Mouse (Mus musculus) neural tube, embryonic 12.5 days (tissue): ENCODE results near the gene Syngr4. TPM values are rescaled to one million over a fixed set of nuclear protein-coding genes. Genes with fewer than 3 reads are reported as not detected.

Experiments used
- ATAC-seq: fragments of 200-750 bp; cut with Nextera tagmentation; 2 replicates; pipeline ENCODE4 v1.8.0; 2017; ENCODE audit warnings: low read depth, mild to moderate bottlenecking, moderate TSS enrichment, moderate library complexity; ENCODE audit not compliant: low FRiP score
- H3K27ac ChIP-seq: fragments of 300-500 bp; sonication (generic); 2 replicates; pipeline ENCODE4 v1.5.1; 2016
- H3K27me3 ChIP-seq: fragments of 300-500 bp; sonication (generic); replicated peaks from 2 replicates; pipeline ENCODE4 v1.6.1; 2016; ENCODE audit warnings: mild to moderate bottlenecking
- H3K36me3 ChIP-seq: fragments of 300-500 bp; sonication (generic); 2 replicates; pipeline ENCODE4 v1.6.1; 2016; ENCODE audit warnings: mild to moderate bottlenecking
- H3K4me1 ChIP-seq: fragments of 300-500 bp; sonication (generic); 2 replicates; pipeline ENCODE4 v1.6.1; 2016
- H3K4me2 ChIP-seq: fragments of 300-500 bp; sonication (generic); replicated peaks from 2 replicates; pipeline ENCODE4 v1.6.1; 2016; ENCODE audit warnings: mild to moderate bottlenecking
- H3K4me3 ChIP-seq: fragments of 300-500 bp; sonication (generic); 2 replicates; pipeline ENCODE4 v1.5.1; 2016
- H3K9ac ChIP-seq: fragments of 300-500 bp; sonication (generic); 2 replicates; pipeline ENCODE4 v1.6.1; 2016; ENCODE audit warnings: mild to moderate bottlenecking
- H3K9me3 ChIP-seq: fragments of 300-500 bp; sonication (generic); 2 replicates; pipeline ENCODE4 v1.6.1; 2016; ENCODE audit warnings: mild to moderate bottlenecking
- WGBS: fragments of 180-500 bp; shearing (Covaris S2); methylation state at CpG from one replicate; pipeline ENCODE4 v1.1.7; 2016; 5-methylcytosine and 5-hydroxymethylcytosine counted together
- polyA plus RNA-seq: library from polyadenylated mRNA; unstranded; fragments of >200 nt; fragmentation: Nextera tagmentation; extraction: Ambion mirVana; gene quantifications from 2 replicates; pipeline ENCODE4 v1.2.1, GENCODE M21; 2016

The Syngr4 gene
- polyA plus RNA-seq, 1 experiment from 2014 or later: 0.56 TPM

GRCm38 (mm10) chr7:45921950-45922600 lies 25.6 kb upstream of the Syngr4 start:
- no peak overlapping the region for H3K9ac ChIP-seq
- H3K9me3 ChIP-seq: no peaks in the 10 kb centered on the region
- H3K4me1 ChIP-seq: peaks cover 24% of the 10 kb centered on the region
- H3K36me3 ChIP-seq: no peaks in the 10 kb centered on the region
- no peaks in the 10 kb centered on the region for H3K27me3 ChIP-seq
- 85% methylated on average over 12 of the region's 12 CpGs for WGBS
- H3K27ac ChIP-seq: no peak overlapping the region
- no peak for ATAC-seq
- H3K4me2 ChIP-seq: peak overlapping the region; percentile 63; the same call in 1 of the 2 replicates
- no peak overlapping the region for H3K4me3 ChIP-seq

- no peak for ATAC-seq
- H3K9me3 ChIP-seq: no peaks in the 10 kb centered on the region
- H3K4me3 ChIP-seq: peak within 1 kb of the TSS; percentile 11; the same call in 1 of the 2 replicates
- H3K9ac ChIP-seq: no peak within 1 kb of the TSS
- no peak within 1 kb of the TSS for H3K27ac ChIP-seq
- 55% methylated on average over 9 of the region's 9 CpGs for WGBS
- no peaks in the 10 kb centered on the region for H3K27me3 ChIP-seq
- peaks cover 33% of the 10 kb centered on the region for H3K4me1 ChIP-seq
- peak within 1 kb of the TSS; percentile 42 for H3K4me2 ChIP-seq
- no peaks in the 10 kb centered on the region for H3K36me3 ChIP-seq
Observed at GRCm38 (mm10) chr7:45921242-45921621, 24.7 kb upstream of the Syngr4 start, which contains the start of gene Emp3. Gene Emp3, minus strand, starts transcription at chr7:45921404.

DNA sequence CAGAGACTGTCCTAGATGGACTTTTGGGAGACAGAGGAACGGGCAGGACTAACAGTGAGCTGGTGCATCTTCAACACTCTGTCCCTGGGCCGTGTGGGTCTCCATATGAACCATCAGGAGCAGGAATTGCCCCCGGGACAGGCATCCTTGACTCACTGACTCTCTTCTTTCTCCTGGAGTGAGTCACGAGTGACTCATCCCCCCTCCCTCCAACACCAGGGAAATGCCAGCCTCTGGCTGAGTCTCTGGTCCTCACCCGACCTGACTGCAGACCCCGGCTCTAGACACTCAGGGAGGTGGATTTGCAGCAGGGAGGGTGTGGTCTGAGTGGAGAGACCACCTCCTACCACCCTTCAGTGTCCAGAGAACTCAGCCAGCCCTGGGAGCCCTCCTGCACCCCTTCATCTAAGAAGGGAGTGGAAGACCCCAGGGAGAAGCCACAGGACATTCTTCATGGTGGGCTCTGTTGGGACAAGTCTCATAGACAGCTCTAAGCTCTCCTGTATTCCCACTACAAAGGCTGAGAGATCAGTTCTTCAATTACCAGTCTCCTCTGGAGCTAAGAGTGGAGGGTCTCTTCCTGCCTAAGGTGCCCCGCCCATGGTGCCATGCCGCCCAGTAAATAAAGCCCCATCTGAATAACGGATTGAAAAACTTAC lies 24.2 kb upstream of the Syngr4 start:
- Histone ChIP-seq H3K4me1 (peaks cover 38% of the 10 kb centered on the region), H3K4me2 (peak overlapping the region; percentile 42), H3K9ac (no peak overlapping the region), H3K9me3 (no peaks in the 10 kb centered on the region), H3K27ac (no peak overlapping the region), H3K4me3 (peak overlapping the region; percentile 11; the same call in 1 of the 2 replicates), H3K27me3 (no peaks in the 10 kb centered on the region), H3K36me3 (no peaks in the 10 kb centered on the region)
- ATAC-seq: no peak
- 56% methylated on average over 9 of the region's 9 CpGs for WGBS

DNA sequence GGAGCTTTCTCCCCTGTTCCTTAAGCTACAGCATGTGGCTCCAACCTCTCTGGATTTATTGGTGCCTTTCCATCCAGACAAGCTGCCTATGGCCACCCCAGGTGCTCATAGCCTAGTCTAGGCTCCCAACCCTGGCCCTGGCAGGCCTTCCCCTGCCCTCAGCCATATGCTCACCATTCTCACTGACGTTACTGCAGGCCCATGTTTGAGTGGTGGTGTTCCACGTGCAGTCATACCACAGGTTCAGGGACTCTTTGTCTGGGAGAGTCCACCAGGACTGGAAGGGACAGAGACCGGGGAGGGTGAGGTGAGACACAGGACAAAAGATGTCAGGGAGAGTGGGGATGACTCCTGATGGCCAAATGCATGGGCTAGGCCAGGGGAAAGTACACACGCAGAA lies 23.2 kb upstream of the Syngr4 start:
- 78% methylated on average over 4 of the region's 4 CpGs for WGBS
- Histone ChIP-seq H3K36me3 (no peaks in the 10 kb centered on the region), H3K4me3 (no peak overlapping the region), H3K4me2 (no peak overlapping the region; the same call in 1 of the 2 replicates), H3K27ac (no peak overlapping the region), H3K4me1 (peaks cover 38% of the 10 kb centered on the region), H3K9ac (no peak overlapping the region), H3K9me3 (no peaks in the 10 kb centered on the region), H3K27me3 (no peaks in the 10 kb centered on the region)
- no peak for ATAC-seq

GRCm38 (mm10) chr7:45919083-45919671 lies 22.7 kb upstream of the Syngr4 start:
- 70% methylated on average over 14 of the region's 14 CpGs for WGBS
- no peaks in the 10 kb centered on the region; the same call in 1 of the 2 replicates for H3K36me3 ChIP-seq
- peaks cover 36% of the 10 kb centered on the region for H3K4me1 ChIP-seq
- no peak overlapping the region for H3K27ac ChIP-seq
- ATAC-seq: no peak
- no peak overlapping the region for H3K9ac ChIP-seq
- H3K4me2 ChIP-seq: no peak overlapping the region
- no peak overlapping the region for H3K4me3 ChIP-seq
- no peaks in the 10 kb centered on the region for H3K27me3 ChIP-seq
- H3K9me3 ChIP-seq: no peaks in the 10 kb centered on the region

DNA sequence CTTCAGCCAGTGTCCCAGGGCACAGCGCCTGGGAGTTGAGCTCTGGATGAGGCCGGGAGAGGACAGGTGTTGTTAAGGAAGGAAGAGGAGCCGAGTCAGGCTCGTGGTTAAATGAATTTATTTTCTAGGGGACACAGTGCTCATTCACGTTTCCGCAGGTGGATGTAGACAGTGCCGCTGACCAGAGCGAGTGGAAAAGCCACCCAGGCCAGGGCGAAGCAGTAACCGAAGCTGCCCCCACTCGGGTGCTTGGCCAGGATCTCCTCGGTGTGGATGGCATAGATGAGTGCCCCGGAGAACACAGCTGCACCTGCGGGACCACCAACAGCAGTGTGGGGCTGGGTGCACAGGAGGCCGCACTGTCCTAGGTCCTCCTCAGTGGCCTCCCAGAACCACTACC lies 21.4 kb upstream of the Syngr4 start:
- Histone ChIP-seq H3K4me3 (no peak overlapping the region), H3K4me1 (peaks cover 31% of the 10 kb centered on the region), H3K36me3 (no peaks in the 10 kb centered on the region; the same call in 1 of the 2 replicates), H3K27ac (no peak overlapping the region), H3K9me3 (no peaks in the 10 kb centered on the region), H3K9ac (0 out of 2 replicates have a peak overlapping the region, but pooled peaks have one; percentile 3), H3K4me2 (peak overlapping the region; percentile 53; the same call in 1 of the 2 replicates), H3K27me3 (no peaks in the 10 kb centered on the region)
- 87% methylated on average over 15 of the region's 15 CpGs for WGBS
- no peak for ATAC-seq

DNA sequence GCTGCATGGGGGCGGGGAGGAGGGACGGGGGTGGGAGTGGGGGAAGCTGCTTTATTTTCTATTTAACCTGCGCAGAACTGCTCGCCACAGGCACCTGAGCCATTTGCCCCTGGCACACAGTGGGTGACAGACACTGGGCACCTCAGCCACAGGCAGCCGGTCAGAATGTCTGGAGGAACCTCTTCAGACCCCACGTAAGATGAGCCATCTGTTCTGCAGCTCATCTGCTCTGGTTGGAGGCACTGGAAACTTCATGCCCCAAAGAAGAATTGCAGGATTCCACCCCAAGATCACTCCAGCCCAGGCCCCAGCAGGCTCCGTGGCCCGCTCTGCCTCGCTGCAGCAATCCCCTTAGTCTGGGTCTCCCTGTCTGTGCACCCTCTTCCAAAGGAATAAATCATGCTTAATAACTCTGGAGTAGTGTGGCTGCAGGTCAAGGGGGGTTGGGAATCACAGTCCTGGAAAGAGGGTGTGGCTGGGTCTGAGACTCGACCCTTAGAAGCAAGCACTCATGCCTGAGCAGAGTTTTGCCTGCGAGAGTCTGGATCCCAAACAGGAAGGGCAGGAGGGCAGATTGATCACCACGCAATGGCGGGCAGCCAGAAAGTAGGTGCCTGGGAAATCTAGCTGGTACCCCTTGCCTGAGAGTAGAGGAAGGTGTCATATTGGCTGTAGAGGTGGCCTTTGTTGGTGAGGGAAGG lies 20.6 kb upstream of the Syngr4 start:
- H3K9ac ChIP-seq: peak overlapping the region; percentile 26; the same call in 1 of the 2 replicates
- peak; percentile 1; the same call in 1 of the 2 replicates for ATAC-seq
- WGBS: 31% methylated on average over 13 of the region's 13 CpGs
- H3K27me3 ChIP-seq: no peaks in the 10 kb centered on the region
- no peaks in the 10 kb centered on the region; the same call in 1 of the 2 replicates for H3K36me3 ChIP-seq
- H3K9me3 ChIP-seq: no peaks in the 10 kb centered on the region
- H3K4me2 ChIP-seq: peak overlapping the region; percentile 53
- peak overlapping the region; percentile 68 for H3K27ac ChIP-seq
- peaks cover 25% of the 10 kb centered on the region for H3K4me1 ChIP-seq
- peak overlapping the region; percentile 19; the same call in 1 of the 2 replicates for H3K4me3 ChIP-seq

- peaks cover 25% of the 10 kb centered on the region for H3K4me1 ChIP-seq
- 38% methylated on average over 26 of the region's 26 CpGs for WGBS
- no peaks in the 10 kb centered on the region; the same call in 1 of the 2 replicates for H3K36me3 ChIP-seq
- ATAC-seq: peak; percentile 90
- peak overlapping the region; percentile 68 for H3K27ac ChIP-seq
- peak overlapping the region; percentile 30 for H3K9ac ChIP-seq
- H3K27me3 ChIP-seq: no peaks in the 10 kb centered on the region
- H3K4me3 ChIP-seq: peak overlapping the region; percentile 19; the same call in 1 of the 2 replicates
- peak overlapping the region; percentile 53 for H3K4me2 ChIP-seq
- H3K9me3 ChIP-seq: no peaks in the 10 kb centered on the region
Observed at GRCm38 (mm10) chr7:45916056-45917003, 19.8 kb upstream of the Syngr4 start.

- no peak overlapping the region for H3K4me3 ChIP-seq
- H3K4me1 ChIP-seq: peaks cover 25% of the 10 kb centered on the region
- no peak overlapping the region for H3K4me2 ChIP-seq
- H3K36me3 ChIP-seq: peaks cover 11% of the 10 kb centered on the region
- H3K9me3 ChIP-seq: no peaks in the 10 kb centered on the region
- no peak overlapping the region for H3K27ac ChIP-seq
- no peak for ATAC-seq
- H3K27me3 ChIP-seq: no peaks in the 10 kb centered on the region
- 85% methylated on average over 5 of the region's 5 CpGs for WGBS
- no peak overlapping the region for H3K9ac ChIP-seq
Observed at GRCm38 (mm10) chr7:45915011-45915410, 18.5 kb upstream of the Syngr4 start.

DNA sequence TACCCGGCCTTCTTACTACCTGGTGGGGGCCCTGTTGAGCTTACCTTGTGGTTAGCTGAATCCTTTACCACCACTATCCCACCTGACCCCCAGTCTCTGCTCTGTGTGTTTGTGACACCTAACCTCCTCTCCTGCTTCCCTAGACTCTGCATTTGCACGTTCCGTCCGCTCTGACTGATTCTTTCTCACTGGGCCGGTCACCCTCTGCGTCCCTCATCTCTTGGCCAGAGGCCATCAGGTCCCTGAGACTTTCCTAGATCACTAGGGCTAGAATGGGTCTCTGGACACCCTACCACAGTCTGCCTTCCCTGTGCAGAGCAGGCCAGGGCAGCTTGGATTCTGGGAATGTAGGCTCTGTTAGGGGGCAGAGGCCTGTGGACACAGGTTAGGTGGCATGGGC lies 17.6 kb upstream of the Syngr4 start:
- no peak overlapping the region for H3K4me3 ChIP-seq
- 88% methylated on average over 6 of the region's 6 CpGs for WGBS
- no peaks in the 10 kb centered on the region for H3K27me3 ChIP-seq
- H3K9ac ChIP-seq: no peak overlapping the region
- no peaks in the 10 kb centered on the region for H3K9me3 ChIP-seq
- ATAC-seq: no peak
- no peak overlapping the region for H3K4me2 ChIP-seq
- H3K36me3 ChIP-seq: peaks cover 20% of the 10 kb centered on the region
- H3K4me1 ChIP-seq: peaks cover 25% of the 10 kb centered on the region
- no peak overlapping the region for H3K27ac ChIP-seq

- Histone ChIP-seq H3K4me2 (no peak overlapping the region), H3K27me3 (no peaks in the 10 kb centered on the region), H3K9me3 (no peaks in the 10 kb centered on the region), H3K27ac (no peak overlapping the region), H3K4me1 (no peaks in the 10 kb centered on the region), H3K9ac (no peak overlapping the region), H3K36me3 (peaks cover 22% of the 10 kb centered on the region), H3K4me3 (no peak overlapping the region)
- no peak for ATAC-seq
- 96% methylated on average over 16 of the region's 16 CpGs for WGBS
Observed at GRCm38 (mm10) chr7:45909145-45909544, 12.6 kb upstream of the Syngr4 start.
